Mouse (Mus musculus): ENCODE measurements at regions not wholly inside any gene's neighbourhood (a gene's known extent, or its start where the extent isn't known, plus 50 kb on each side); places are given as distances from the start of the nearest gene placed in this dataset.
"Not testable (repeated sequence)": the region's sequence is repeated elsewhere in the genome, so short reads cannot be mapped to it uniquely, and the experiment has no call there.

DNA sequence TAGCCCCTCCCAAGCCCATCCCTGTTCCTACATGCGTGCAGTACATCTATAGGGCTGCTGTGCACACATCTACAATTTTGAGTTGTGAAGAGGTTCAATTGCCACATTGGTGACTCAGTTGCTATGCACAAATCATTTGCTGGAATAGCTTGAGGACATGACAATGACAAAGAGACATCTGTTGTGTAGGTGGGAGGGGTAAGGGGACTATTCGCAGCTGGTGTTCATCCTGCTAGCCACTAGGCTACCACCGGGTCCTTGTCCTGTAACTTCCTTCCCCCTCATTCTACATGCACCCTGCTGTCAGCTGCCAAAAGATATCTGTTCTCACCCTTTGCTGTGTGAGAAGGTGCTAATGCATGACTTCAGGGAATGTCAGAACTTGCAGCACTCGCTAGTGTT lies 1117.7 kb upstream of the Arrdc3 start:
- peak; percentile 20 for DNase-seq (ENCODE audit: low spot score)

DNA sequence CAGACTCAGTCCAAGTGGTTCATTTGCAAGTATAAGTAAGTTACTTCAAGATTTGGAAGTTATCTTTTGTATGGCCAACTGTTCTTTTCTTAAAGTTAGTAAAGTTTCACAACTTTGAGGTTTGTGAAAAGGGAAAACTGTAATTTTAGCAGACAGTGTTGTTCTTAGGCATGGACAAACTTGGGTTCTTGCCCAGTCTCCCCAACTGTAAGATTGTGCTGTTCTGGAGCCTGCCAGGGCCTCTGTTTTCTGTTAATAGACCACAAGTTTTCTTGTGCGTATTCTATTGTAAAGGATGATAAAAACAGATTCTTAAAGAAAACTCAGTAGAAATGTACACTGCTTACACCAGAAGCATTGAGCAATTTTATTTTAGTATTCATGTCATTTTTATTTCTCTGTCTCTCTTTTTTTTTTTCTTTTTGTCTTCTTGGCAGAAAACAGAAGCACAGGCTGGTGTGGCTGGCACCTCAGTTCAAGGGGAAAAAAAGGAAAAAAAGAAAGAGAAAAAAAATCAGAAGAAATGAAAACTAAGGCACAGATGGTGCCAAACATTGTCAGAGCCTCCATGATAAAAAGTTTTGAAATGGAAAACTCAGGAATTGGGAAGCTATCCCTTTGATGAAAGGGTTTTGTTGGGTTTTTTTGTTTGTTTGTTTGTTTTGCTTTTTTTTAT lies 1098.1 kb upstream of the Arrdc3 start:
- DNase-seq (ENCODE audit: low spot score) = no peak

DNA sequence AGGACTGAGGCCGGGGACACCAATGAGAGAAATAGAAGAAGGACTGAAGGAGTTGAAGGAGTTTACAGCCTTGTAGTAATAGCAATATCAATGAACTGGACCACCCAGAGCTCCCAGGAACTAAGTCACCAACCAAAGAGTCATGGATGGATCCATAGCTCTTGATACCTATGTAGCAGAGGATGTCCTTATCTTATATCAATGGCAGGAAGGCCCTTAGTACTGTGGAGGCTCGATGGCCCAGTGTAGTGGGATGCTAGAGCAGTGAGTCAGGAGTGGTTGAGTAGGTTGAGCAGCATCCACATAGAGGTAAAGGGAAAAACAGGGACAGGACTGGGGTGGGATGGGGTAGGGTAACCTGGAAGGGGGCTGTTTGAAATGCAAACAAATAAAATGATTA lies 1081.6 kb upstream of the Arrdc3 start:
- no peak for DNase-seq (ENCODE audit: low spot score)

DNA sequence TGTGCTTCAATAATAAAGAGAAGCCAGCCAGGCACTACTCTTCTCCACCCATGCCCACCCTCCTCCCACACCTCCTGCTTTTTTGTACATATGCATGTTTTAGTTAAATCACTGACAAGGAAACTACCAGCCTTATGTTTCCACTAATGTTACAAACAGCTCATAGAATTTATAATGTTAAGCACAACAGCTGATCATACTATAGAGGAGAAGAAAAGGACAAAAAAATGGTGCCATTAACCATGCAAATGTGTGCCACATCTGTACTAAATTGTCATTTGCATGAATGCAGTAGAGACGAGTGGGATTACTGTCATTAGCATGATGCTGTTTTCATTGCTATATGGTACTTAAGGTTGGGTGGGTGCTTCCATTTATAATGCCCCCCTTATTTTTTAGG lies 1047.6 kb upstream of the Arrdc3 start:
- DNase-seq (ENCODE audit: low spot score) = no peak

DNA sequence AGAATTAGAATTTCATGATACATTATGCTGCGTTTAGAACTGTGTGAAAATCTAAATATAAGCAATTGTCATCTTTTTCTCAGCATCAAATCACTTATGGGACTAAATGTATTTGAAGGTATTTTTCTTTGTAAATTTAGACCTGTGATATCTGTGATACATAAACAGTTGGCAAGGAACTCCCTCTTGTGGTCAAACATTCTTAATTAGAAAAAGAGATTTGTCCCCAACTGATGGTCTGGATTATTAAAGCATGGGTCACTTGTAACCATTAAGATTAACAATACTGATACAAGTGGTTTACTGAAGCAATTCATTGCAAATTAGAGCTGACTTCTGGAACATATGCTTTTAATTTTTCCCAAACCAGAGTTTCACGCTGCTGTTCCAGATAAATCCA lies 1038.4 kb upstream of the Arrdc3 start:
- DNase-seq (ENCODE audit: low spot score) = peak; percentile 22

DNA sequence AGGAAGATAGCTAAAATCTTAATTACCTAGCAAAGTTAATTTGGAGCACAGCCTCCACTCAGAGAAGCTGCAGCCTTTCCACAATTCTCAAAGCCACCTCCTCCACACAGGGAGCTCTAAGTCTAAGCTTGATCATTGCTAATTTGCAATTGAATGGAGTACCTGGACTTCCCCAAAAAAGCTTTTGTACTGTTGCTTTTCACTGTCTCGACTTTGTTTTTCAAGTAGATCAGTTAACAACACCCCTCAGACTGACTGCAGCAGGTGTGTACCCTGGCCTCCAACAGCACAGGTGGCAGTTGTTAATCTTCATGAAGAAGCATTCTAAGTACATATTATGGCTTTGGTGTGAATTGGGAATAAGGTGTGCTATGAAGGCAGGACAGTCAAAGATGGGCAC lies 1015.7 kb upstream of the Arrdc3 start:
- DNase-seq (ENCODE audit: low spot score) = not testable (repeated sequence)

DNA sequence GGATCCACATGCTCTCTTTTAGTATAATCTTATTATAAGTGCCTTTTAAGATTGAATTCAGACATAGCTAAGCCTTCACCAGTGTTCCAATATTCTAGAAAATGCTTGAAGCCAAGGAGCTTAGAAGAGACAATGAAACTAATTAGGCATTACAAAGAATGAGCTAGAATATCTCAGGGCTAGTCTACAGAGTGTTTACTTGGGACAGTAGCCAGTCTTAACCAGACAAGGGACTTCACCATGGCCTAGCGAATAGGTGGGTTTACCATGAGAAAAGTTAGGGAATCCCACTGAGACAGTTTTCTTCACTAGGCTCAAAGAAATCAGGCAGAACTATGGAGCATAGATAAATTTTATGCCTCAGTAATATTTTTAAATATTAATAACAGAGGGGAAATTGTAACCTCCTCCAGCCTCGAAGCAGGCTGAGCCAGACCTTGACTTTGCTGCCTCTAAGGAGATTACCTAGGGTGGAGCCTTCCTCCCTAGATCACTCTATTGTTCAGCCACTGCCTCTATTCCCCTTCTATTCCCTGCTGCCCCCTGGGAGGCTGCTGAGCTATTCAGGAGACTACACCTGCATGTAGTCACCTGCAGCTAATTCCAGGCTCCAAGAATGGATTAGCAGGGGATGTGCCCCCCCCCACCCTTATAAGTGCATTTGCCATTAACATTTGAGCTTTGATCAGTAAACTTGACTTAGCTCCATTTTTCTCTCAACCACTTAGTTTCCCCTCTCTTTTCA lies 1014.5 kb upstream of the Arrdc3 start:
- DNase-seq (ENCODE audit: low spot score) = no peak

DNA sequence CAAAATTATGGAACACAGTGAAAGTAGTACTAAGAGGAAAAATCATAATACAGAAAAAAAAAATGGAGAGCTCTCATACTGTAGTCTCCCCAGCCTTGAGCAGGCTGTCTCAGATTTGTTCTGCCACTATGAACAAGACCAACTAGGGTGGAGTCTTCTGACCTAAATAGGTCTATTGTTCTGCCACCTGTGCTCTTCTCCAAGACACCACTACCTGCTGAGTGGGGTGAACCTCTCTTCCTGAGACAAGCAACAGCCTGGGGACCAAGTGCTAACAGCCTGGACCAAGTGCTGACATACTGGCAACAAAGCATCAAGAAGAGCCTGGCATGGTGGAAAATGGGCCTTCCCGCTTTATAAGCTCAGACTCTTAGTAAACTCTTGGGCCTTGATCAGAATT lies 1003.0 kb upstream of the Arrdc3 start:
- no peak for DNase-seq (ENCODE audit: low spot score)

DNA sequence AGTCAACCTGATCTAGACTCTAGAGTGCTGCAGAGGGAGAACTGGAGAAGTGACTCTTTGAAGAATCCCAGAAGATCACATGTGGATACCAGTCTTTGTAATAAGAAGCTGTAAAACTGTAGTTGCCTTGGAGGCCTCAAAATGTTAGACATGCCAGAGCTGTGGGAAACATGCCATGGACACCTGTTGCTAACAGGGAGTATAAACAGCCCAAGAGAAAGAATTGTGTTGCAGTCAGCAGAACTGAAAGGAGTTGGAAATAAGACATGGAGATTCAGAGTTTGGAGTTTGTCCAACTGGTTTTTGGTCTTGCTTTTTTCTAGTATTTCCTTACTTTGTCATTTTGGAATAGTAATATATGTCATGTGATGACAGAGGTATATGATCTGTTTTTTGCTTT lies 997.2 kb upstream of the Arrdc3 start:
- DNase-seq (ENCODE audit: low spot score) = no peak

DNA sequence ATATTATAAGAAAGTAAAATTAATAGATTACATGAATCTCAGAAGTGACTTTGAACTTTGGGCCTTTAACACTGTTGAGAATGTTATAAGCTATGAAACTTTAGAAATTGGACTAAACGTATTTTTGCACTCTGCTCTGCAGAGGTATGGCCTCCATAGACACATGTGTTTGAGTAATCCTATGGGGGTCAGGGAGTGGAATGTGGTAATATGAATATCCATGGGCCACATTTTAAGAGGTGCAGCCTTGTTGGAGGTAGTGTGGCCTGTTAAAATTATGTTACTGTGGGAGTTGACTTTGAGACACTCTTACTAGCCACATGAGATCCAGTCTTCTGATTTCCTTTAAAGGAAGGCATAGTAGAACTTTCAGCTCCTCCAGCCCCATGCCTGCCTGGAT lies 996.8 kb upstream of the Arrdc3 start:
- no peak for DNase-seq (ENCODE audit: low spot score)
